Mouse (Mus musculus): ENCODE results near the gene Nudc.

- TF ChIP-seq CTCF (conservative IDR thresholded peaks at IDR 0.05; ENCODE audit: insufficient read depth, insufficient read length, low read depth, low read length) (no peak), POLR2A (IDR thresholded peaks at IDR 0.05; ENCODE audit: low read depth, low read length) (no peak)
Measured at GRCm38 (mm10) chr4:133557041-133557717, 11.4 kb upstream of the Nudc start.

Data from kidney, adult 2 months (tissue).